Mouse (Mus musculus): ENCODE measurements around the gene Gh. TPM values are rescaled to one million over a fixed set of nuclear protein-coding genes. Genes with fewer than 3 reads are reported as not detected.

Gh gene
- polyA plus RNA-seq, 1 experiment from 2014 or later, result not detected

GRCm38 (mm10) chr11:106269060-106269431 lies 32.6 kb downstream of the Gh start:
- Histone ChIP-seq H3K4me3 (no peak overlapping the region), H3K9me3 (replicated peaks) (no peaks in the 10 kb centered on the region), H3K27me3 (replicated peaks) (no peaks in the 10 kb centered on the region), H3K4me1 (replicated peaks) (peaks cover 44% of the 10 kb centered on the region), H3K9ac (0 out of 2 replicates have a peak overlapping the region, but pooled peaks have one; percentile 19), H3K27ac (ENCODE audit: poor library complexity, severe bottlenecking) (no peak overlapping the region), H3K36me3 (peaks cover 36% of the 10 kb centered on the region), H3K4me2 (peak overlapping the region; percentile 5; the same call in 1 of the 2 replicates)
- no peak for ATAC-seq (ENCODE audit: insufficient number of reproducible peaks, low FRiP score)
- WGBS, result 57% methylated on average over 3 of the region's 3 CpGs

DNA sequence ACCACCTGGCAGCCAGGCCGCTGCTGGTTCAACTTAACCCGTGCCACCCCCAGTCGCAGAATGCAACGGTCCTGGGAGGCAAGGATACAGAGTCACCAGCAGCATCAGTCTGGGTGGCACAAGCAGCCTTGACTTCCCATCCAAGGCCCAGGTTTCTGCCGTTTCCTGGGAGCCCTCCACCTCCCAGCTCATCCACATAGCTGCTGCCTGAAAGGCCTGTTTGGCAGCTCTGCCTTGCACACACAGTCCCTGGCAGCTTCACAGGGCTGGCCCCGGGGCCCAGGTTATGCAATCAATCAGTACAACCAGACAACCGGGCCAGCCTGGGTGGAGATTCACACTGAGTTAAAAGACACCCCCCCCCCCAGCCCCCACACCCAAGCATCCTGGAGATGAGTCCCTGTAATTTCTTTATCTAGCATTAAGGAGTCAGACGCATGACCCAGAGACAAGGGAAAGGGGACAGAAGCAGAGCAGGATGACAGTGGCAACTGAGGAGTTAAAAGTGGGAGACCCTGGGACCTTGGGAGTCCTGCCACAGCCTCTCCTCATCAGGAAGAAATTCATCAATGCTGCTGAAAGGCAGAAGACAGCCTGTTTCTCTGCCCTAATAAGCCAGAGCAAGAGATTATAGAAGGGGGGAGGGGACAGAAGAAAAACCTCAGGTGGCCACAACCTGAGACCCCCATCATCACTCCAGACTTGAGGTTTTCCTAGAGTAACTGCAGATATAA lies 33.2 kb downstream of the Gh start:
- Histone ChIP-seq H3K4me3 (no peak overlapping the region), H3K27ac (ENCODE audit: poor library complexity, severe bottlenecking) (no peak overlapping the region), H3K9me3 (replicated peaks) (no peaks in the 10 kb centered on the region), H3K27me3 (replicated peaks) (no peaks in the 10 kb centered on the region), H3K9ac (no peak overlapping the region), H3K4me1 (replicated peaks) (peaks cover 44% of the 10 kb centered on the region), H3K4me2 (peak overlapping the region; percentile 5; the same call in 1 of the 2 replicates), H3K36me3 (peaks cover 41% of the 10 kb centered on the region)
- ATAC-seq (ENCODE audit: insufficient number of reproducible peaks, low FRiP score), result no peak
- WGBS, result 60% methylated on average over 8 of the region's 8 CpGs

GRCm38 (mm10) chr11:106267871-106268270 lies 33.8 kb downstream of the Gh start:
- no peaks in the 10 kb centered on the region for H3K27me3 ChIP-seq (replicated peaks)
- no peaks in the 10 kb centered on the region for H3K9me3 ChIP-seq (replicated peaks)
- H3K4me2 ChIP-seq, result no peak overlapping the region
- H3K27ac ChIP-seq (ENCODE audit: poor library complexity, severe bottlenecking), result no peak overlapping the region
- peaks cover 47% of the 10 kb centered on the region for H3K36me3 ChIP-seq
- WGBS, result 64% methylated on average over 5 of the region's 5 CpGs
- peaks cover 40% of the 10 kb centered on the region for H3K4me1 ChIP-seq (replicated peaks)
- no peak overlapping the region for H3K4me3 ChIP-seq
- ATAC-seq (ENCODE audit: insufficient number of reproducible peaks, low FRiP score), result no peak
- no peak overlapping the region for H3K9ac ChIP-seq

GRCm38 (mm10) chr11:106267311-106267852 lies 34.3 kb downstream of the Gh start:
- Histone ChIP-seq H3K4me1 (replicated peaks) (peaks cover 40% of the 10 kb centered on the region), H3K9me3 (replicated peaks) (no peaks in the 10 kb centered on the region), H3K4me3 (no peak overlapping the region), H3K4me2 (no peak overlapping the region), H3K9ac (no peak overlapping the region), H3K27me3 (replicated peaks) (no peaks in the 10 kb centered on the region), H3K27ac (ENCODE audit: poor library complexity, severe bottlenecking) (no peak overlapping the region), H3K36me3 (peaks cover 52% of the 10 kb centered on the region)
- WGBS, result 63% methylated on average over 15 of the region's 15 CpGs
- ATAC-seq (ENCODE audit: insufficient number of reproducible peaks, low FRiP score), result no peak

- H3K36me3 ChIP-seq, result peaks cover 62% of the 10 kb centered on the region
- 86% methylated on average over 10 of the region's 10 CpGs for WGBS
Measured at GRCm38 (mm10) chr11:106266431-106266830, 35.2 kb downstream of the Gh start.

DNA sequence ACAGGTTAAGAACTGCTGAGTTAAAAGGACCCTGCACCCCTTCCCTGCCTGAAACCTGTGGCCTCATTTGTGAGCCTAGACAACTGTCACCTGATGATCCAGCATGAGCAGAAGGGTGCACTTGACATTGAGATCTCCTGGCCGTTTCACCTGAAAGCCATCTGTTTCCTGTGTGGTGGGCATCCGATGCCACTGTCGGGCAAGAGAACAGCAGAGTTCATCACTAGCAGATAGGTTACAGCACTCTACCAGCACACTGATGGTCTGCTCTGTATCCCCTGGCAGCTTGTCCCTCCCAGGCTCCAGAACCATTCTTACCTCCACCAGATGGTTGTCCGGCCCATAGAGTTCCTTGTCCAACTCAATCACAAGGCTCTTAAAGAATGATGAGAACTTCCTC lies 36.1 kb downstream of the Gh start:
- Histone ChIP-seq H3K27me3 (replicated peaks) (no peaks in the 10 kb centered on the region), H3K9me3 (replicated peaks) (no peaks in the 10 kb centered on the region), H3K27ac (ENCODE audit: poor library complexity, severe bottlenecking) (no peak overlapping the region), H3K4me1 (replicated peaks) (peaks cover 28% of the 10 kb centered on the region), H3K4me2 (no peak overlapping the region), H3K36me3 (peaks cover 70% of the 10 kb centered on the region), H3K4me3 (no peak overlapping the region), H3K9ac (no peak overlapping the region)
- WGBS, result 87% methylated on average over 4 of the region's 4 CpGs
- ATAC-seq (ENCODE audit: insufficient number of reproducible peaks, low FRiP score), result no peak

More at GRCm38 (mm10) chr11:106266431-106266830, 35.2 kb downstream of the Gh start:
- ATAC-seq (ENCODE audit: insufficient number of reproducible peaks, low FRiP score), result no peak
- no peak overlapping the region for H3K4me3 ChIP-seq
- no peak overlapping the region for H3K9ac ChIP-seq
- H3K4me1 ChIP-seq (replicated peaks), result peaks cover 37% of the 10 kb centered on the region
- H3K27me3 ChIP-seq (replicated peaks), result no peaks in the 10 kb centered on the region
- H3K4me2 ChIP-seq, result no peak overlapping the region
- H3K27ac ChIP-seq (ENCODE audit: poor library complexity, severe bottlenecking), result no peak overlapping the region
- no peaks in the 10 kb centered on the region for H3K9me3 ChIP-seq (replicated peaks)

DNA sequence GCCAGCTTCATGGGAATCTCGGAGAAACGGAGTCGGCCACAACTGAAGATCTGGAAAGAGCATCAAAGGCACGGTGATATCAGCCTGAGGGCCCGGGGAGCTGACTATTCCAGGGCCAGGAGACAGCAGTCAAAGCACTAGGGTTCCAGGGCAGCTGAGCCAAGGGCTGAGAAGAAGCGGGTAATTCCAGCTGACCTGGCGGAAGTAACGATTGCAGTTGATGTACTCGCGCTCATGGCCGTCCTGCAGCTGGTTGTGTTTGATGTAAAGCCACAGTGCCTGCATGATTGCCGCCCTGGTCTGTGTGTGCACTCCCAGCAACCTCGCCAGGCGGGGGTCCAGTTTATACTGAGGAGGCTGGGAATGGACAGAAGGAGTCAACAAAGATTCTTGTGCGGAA lies 36.7 kb downstream of the Gh start:
- Histone ChIP-seq H3K27me3 (replicated peaks) (no peaks in the 10 kb centered on the region), H3K36me3 (peaks cover 71% of the 10 kb centered on the region)

DNA sequence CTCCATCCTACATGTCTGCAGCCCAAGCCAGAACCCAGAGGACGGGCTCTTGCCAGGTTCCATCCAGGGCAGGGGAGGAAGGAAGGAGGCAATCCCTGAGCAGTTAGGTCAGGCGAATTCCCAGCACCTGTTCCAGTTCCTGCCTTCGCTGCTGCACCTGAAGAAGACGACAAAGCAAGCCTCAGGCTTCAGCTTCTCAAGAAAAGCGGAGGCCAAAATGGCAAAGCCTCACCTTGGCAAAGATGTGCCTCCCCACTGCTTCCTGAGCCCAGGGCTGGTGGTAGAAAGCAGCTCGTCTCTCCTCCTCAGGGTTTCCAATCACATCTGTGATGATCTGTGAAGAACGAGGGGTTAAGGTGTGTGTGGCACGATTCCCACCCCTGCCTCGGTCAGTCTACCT lies 37.7 kb downstream of the Gh start:
- H3K4me1 ChIP-seq (replicated peaks), result peaks cover 19% of the 10 kb centered on the region
- H3K36me3 ChIP-seq, result peaks cover 76% of the 10 kb centered on the region
- H3K4me3 ChIP-seq, result no peak overlapping the region
- no peaks in the 10 kb centered on the region for H3K9me3 ChIP-seq (replicated peaks)
- no peak overlapping the region for H3K27ac ChIP-seq (ENCODE audit: poor library complexity, severe bottlenecking)
- ATAC-seq (ENCODE audit: insufficient number of reproducible peaks, low FRiP score), result no peak
- WGBS, result 89% methylated on average over 9 of the region's 9 CpGs
- H3K4me2 ChIP-seq, result no peak overlapping the region
- no peak overlapping the region for H3K9ac ChIP-seq
- H3K27me3 ChIP-seq (replicated peaks), result no peaks in the 10 kb centered on the region

More for the DNA sequence above, 36.7 kb downstream of the Gh start:
- WGBS, result 90% methylated on average over 15 of the region's 15 CpGs
- Histone ChIP-seq H3K4me2 (no peak overlapping the region), H3K9ac (no peak overlapping the region), H3K4me1 (replicated peaks) (peaks cover 23% of the 10 kb centered on the region), H3K4me3 (no peak overlapping the region), H3K27ac (ENCODE audit: poor library complexity, severe bottlenecking) (no peak overlapping the region), H3K9me3 (replicated peaks) (no peaks in the 10 kb centered on the region)
- no peak for ATAC-seq (ENCODE audit: insufficient number of reproducible peaks, low FRiP score)

DNA sequence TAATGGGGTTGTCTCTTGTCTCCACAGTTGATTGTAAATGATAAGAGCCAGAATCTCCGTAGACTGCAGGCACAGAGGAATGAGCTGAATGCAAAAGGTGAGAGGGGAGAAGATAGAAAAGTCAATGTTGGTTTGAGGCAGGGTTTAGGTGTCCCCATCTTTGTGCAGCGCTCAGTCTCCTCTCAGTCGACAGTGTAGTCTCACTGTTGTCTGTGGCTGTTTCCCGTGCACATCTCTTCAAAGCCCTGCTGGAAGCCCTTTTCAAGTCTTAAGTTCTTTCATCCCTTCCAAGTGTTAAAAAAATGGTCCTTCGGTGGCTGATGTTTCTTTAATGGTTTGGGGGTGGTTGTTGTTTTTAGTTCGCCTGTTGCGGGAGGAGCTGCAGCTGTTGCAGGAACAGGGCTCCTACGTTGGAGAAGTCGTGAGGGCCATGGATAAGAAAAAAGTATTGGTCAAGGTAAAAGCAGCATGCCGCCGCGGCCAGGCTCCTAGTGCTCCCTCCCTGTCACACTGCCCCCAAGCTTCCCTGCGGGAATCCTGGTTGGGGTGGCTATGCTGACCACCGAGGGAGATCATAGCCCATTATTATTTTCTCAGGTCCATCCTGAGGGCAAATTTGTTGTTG lies 40.7 kb downstream of the Gh start:
- H3K27me3 ChIP-seq (replicated peaks), result no peaks in the 10 kb centered on the region
- no peaks in the 10 kb centered on the region for H3K9me3 ChIP-seq (replicated peaks)
- WGBS, result 77% methylated on average over 14 of the region's 14 CpGs
- no peak for ATAC-seq (ENCODE audit: insufficient number of reproducible peaks, low FRiP score)
- no peak overlapping the region for H3K9ac ChIP-seq
- no peak overlapping the region for H3K27ac ChIP-seq (ENCODE audit: poor library complexity, severe bottlenecking)
- H3K4me3 ChIP-seq, result no peak overlapping the region
- no peak overlapping the region for H3K4me2 ChIP-seq
- H3K4me1 ChIP-seq (replicated peaks), result peaks cover 10% of the 10 kb centered on the region
- H3K36me3 ChIP-seq, result peaks cover 72% of the 10 kb centered on the region

DNA sequence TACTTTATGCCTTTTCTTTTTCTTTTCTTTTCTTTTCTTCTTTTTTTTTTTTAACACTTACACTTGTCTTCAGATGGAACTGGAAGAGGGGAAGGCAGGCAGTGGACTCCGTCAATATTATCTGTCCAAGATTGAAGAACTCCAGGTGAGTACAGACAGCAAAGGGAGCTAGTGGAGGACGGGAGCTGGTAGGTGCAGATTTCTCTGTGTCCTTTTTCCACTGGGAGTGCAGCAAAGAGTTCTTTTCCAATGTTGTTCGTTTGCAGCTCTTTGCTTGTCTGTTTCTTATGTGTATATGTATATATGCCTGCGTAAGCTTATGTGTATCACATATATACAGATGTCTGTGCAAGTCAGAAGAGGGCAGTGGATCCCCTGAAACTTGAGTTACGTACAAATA lies 44.9 kb downstream of the Gh start:
- peaks cover 20% of the 10 kb centered on the region for H3K4me1 ChIP-seq (replicated peaks)
- H3K36me3 ChIP-seq, result peaks cover 51% of the 10 kb centered on the region
- H3K9me3 ChIP-seq (replicated peaks), result no peaks in the 10 kb centered on the region
- H3K9ac ChIP-seq, result peak overlapping the region; percentile 92
- H3K27me3 ChIP-seq (replicated peaks), result no peaks in the 10 kb centered on the region
- H3K4me3 ChIP-seq, result peak overlapping the region; percentile 86
- H3K4me2 ChIP-seq, result peak overlapping the region; percentile 93
- ATAC-seq (ENCODE audit: insufficient number of reproducible peaks, low FRiP score), result no peak
- H3K27ac ChIP-seq (ENCODE audit: poor library complexity, severe bottlenecking), result no peak overlapping the region
- WGBS, result 54% methylated on average over 5 of the region's 5 CpGs

GRCm38 (mm10) chr11:106255685-106256451 lies 45.8 kb downstream of the Gh start, which contains the start of the genes Ftsj3 and Psmc5:
Ftsj3 (minus strand) TSS chr11:106256079.
Psmc5 (plus strand) TSS chr11:106256154.
- Histone ChIP-seq H3K27me3 (replicated peaks) (no peaks in the 10 kb centered on the region), H3K9ac (peak within 1 kb of the TSS; percentile 92), H3K4me1 (replicated peaks) (peaks cover 20% of the 10 kb centered on the region), H3K27ac (ENCODE audit: poor library complexity, severe bottlenecking) (peak within 1 kb of the TSS; percentile 73), H3K36me3 (peaks cover 51% of the 10 kb centered on the region), H3K4me2 (peak within 1 kb of the TSS; percentile 93), H3K4me3 (peak within 1 kb of the TSS; percentile 86), H3K9me3 (replicated peaks) (no peaks in the 10 kb centered on the region)
- ATAC-seq (ENCODE audit: insufficient number of reproducible peaks, low FRiP score), result peak; percentile 96
- under 1% methylated on average over 42 of the region's 42 CpGs for WGBS
